ENCODE assay signal across 28 mouse cellular contexts in the genomic region with DNA sequence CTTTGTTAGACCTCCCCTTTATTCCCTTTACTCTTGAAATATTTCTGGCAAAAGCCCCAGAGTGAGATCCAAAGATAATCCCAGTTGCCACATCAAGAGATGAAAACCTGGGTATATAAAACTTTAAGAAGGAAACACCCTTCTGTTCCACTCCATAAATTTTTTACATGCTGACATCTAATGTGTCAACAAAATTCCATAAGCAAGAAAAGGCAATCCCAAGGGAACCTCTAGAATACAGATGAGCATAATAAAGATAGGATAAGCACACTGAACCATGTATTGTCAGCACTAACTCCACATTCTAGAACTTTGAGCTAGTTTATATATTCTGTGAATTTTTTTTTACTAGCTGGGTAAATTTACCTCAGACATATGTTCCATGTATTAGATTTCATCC.
"Had no signal": no experiment of that assay in that cellular context is flagged by ENCODE, and none has a peak within 500 bp of the region (broad histone marks: within the 10 kb centered on the region; RNA-seq: fewer than 3 reads in every experiment).

No protein-coding gene starts in this region.

- H3K4me3 ChIP-seq: embryonic facial prominence, embryonic 12.5 days; embryonic facial prominence, embryonic 13.5 days; embryonic facial prominence, embryonic 15.5 days; erythroblast, embryonic 14.5 days; forebrain, embryonic 10.5 days; forebrain, embryonic 12.5 days; forebrain, embryonic 13.5 days; forebrain, embryonic 15.5 days; gastrocnemius, adult 2 months; heart, adult 2 months; heart, embryonic 10.5 days had no signal

- DNase-seq: cerebellum, adult 8-10 months; cerebellum, adult 9-10 months; cerebellum, adult 9-11 months; cerebellum, postnatal 10 days; cerebellum, postnatal 14 days; cerebellum, postnatal 25 days; cerebellum, postnatal 36 days; embryo, embryonic 11 days; forebrain, postnatal 0 days; gastrocnemius, adult 2 months; gastrocnemius, postnatal 10 days; gastrocnemius, postnatal 14 days; gastrocnemius, postnatal 25 days; gastrocnemius, postnatal 36 days; heart, adult 11 months; heart, adult 18-20 months; heart, adult 2 months had no signal

- H3K27me3 ChIP-seq: embryonic facial prominence, embryonic 12.5 days; embryonic facial prominence, embryonic 13.5 days; embryonic facial prominence, embryonic 15.5 days; forebrain, embryonic 12.5 days; forebrain, embryonic 13.5 days; forebrain, embryonic 15.5 days had no signal

- H3K27ac ChIP-seq: embryonic facial prominence, embryonic 12.5 days; embryonic facial prominence, embryonic 13.5 days; embryonic facial prominence, embryonic 15.5 days; forebrain, embryonic 10.5 days; forebrain, embryonic 12.5 days; forebrain, embryonic 13.5 days; forebrain, embryonic 15.5 days; gastrocnemius, adult 2 months; heart, adult 2 months; heart, embryonic 10.5 days had no signal

- H3K9me3 ChIP-seq: embryonic facial prominence, embryonic 12.5 days; embryonic facial prominence, embryonic 13.5 days; embryonic facial prominence, embryonic 15.5 days; forebrain, embryonic 10.5 days; forebrain, embryonic 12.5 days; forebrain, embryonic 13.5 days; forebrain, embryonic 15.5 days; heart, embryonic 10.5 days had no signal

- ATAC-seq: forebrain, embryonic 13.5 days; forebrain, embryonic 14.5 days; forebrain, embryonic 15.5 days; forebrain, embryonic 16.5 days; forebrain, postnatal 0 days had no signal

- H3K36me3 ChIP-seq: embryonic facial prominence, embryonic 12.5 days; embryonic facial prominence, embryonic 13.5 days; embryonic facial prominence, embryonic 15.5 days; forebrain, embryonic 10.5 days; forebrain, embryonic 12.5 days; forebrain, embryonic 15.5 days; heart, embryonic 10.5 days had no signal

- H3K9ac ChIP-seq: embryonic facial prominence, embryonic 12.5 days; embryonic facial prominence, embryonic 13.5 days; embryonic facial prominence, embryonic 15.5 days; forebrain, embryonic 12.5 days; forebrain, embryonic 13.5 days; forebrain, embryonic 15.5 days; forebrain, postnatal 0 days had no signal

- H3K4me1 ChIP-seq: embryonic facial prominence, embryonic 12.5 days; embryonic facial prominence, embryonic 13.5 days; embryonic facial prominence, embryonic 15.5 days; forebrain, embryonic 10.5 days; forebrain, embryonic 12.5 days; forebrain, embryonic 13.5 days; forebrain, embryonic 15.5 days; heart, embryonic 10.5 days had no signal

- H3K4me2 ChIP-seq: embryonic facial prominence, embryonic 12.5 days; embryonic facial prominence, embryonic 13.5 days; embryonic facial prominence, embryonic 15.5 days; forebrain, embryonic 12.5 days; forebrain, embryonic 13.5 days; forebrain, embryonic 15.5 days had no signal
